Mouse (Mus musculus) G1E (cell line): Measurements from ENCODE around the gene Dnase1l1.

Experiments
- CTCF ChIP-seq: IDR thresholded peaks from 2 replicates; pipeline ENCODE4 v1.5.1; 2012; ENCODE audit warnings: low read depth, low read length, inconsistent platforms, mixed read lengths
- GATA1 ChIP-seq: IDR thresholded peaks from 2 replicates; pipeline ENCODE4 v1.6.1; 2012; ENCODE audit warnings: borderline replicate concordance, low read length, inconsistent platforms, mixed read lengths
- POLR2AphosphoS5 ChIP-seq: IDR thresholded peaks from 2 replicates; pipeline ENCODE4 v1.6.1; 2012; ENCODE audit warnings: low read depth, low read length, inconsistent platforms; ENCODE audit not compliant: insufficient replicate concordance
- TAL1 ChIP-seq: conservative IDR thresholded peaks from 2 replicates; pipeline ENCODE4 v1.6.1; 2012; ENCODE audit warnings: low read depth, low read length, inconsistent platforms, mixed read lengths

GRCm38 (mm10) chrX:74282395-74283091 lies 406 bp upstream of the Dnase1l1 start:
- TF ChIP-seq CTCF (no peak), POLR2AphosphoS5 (no peak), TAL1 (no peak), GATA1 (no peak)
